Mouse (Mus musculus) erythroblast, adult 5-6 weeks (primary cell): Measurements from ENCODE around the gene Ano1. TPM values are rescaled to one million over a fixed set of nuclear protein-coding genes. Genes with fewer than 3 reads are reported as not detected.
A peak's percentile ranks its signal among the peaks of the same experiment; 100 is the strongest.

ENCODE experiments used
- ATAC-seq: replicated peaks from 2 replicates; pipeline ENCODE4 v1.8.0; 2016; ENCODE audit warnings: moderate number of reproducible peaks, mild to moderate bottlenecking, moderate TSS enrichment, inconsistent platforms; ENCODE audit not compliant: poor library complexity, low FRiP score, severe bottlenecking
- total RNA-seq, 2 experiments: library from RNA; stranded (forward) in 1 of 2; stranded (reverse) in 1 of 2; fragments of 150-400 nt in 1 of 2; fragments of 200-764, 138-1000 nt in 1 of 2; gene quantifications; 2 replicates each; pipeline versions ENCODE4 v1.2.3 to v1.2.4; 2015 to 2017; ENCODE audit warnings: low replicate concordance in 2 of 2

The Ano1 gene
- total RNA-seq, 2 experiments from 2014 or later: not detected

- no peak for ATAC-seq
Measured at GRCm38 (mm10) chr7:144607862-144608261, 143.9 kb downstream of the Ano1 start.

GRCm38 (mm10) chr7:144604735-144605134 lies 147.0 kb downstream of the Ano1 start:
- no peak for ATAC-seq

GRCm38 (mm10) chr7:144604291-144604690 lies 147.5 kb downstream of the Ano1 start:
- ATAC-seq: no peak

- no peak for ATAC-seq
Measured at GRCm38 (mm10) chr7:144600333-144600900, 151.4 kb downstream of the Ano1 start.

- ATAC-seq: no peak
Measured at GRCm38 (mm10) chr7:144589508-144589907, 162.3 kb downstream of the Ano1 start.

GRCm38 (mm10) chr7:144587291-144587690 lies 164.5 kb downstream of the Ano1 start:
- ATAC-seq: no peak

GRCm38 (mm10) chr7:144585648-144586047 lies 166.1 kb downstream of the Ano1 start:
- no peak for ATAC-seq

- ATAC-seq: no peak
Measured at GRCm38 (mm10) chr7:144583619-144584018, 168.2 kb downstream of the Ano1 start.

- ATAC-seq: peak; percentile 72
Measured at GRCm38 (mm10) chr7:144582284-144582980, 169.3 kb downstream of the Ano1 start, which contains the start of gene Fadd. Gene Fadd, minus strand, starts transcription at chr7:144582463.

- peak; percentile 69 for ATAC-seq
Measured at GRCm38 (mm10) chr7:144581559-144582283, 170.1 kb downstream of the Ano1 start.

GRCm38 (mm10) chr7:144577876-144578275 lies 173.9 kb downstream of the Ano1 start:
- ATAC-seq: no peak

GRCm38 (mm10) chr7:144572234-144572633 lies 179.5 kb downstream of the Ano1 start:
- ATAC-seq: no peak

GRCm38 (mm10) chr7:144571598-144571997 lies 180.2 kb downstream of the Ano1 start:
- no peak for ATAC-seq

- ATAC-seq: no peak
Measured at GRCm38 (mm10) chr7:144569428-144569827, 182.3 kb downstream of the Ano1 start.

- no peak for ATAC-seq
Measured at GRCm38 (mm10) chr7:144568091-144568490, 183.7 kb downstream of the Ano1 start.

GRCm38 (mm10) chr7:144566921-144567682 lies 184.7 kb downstream of the Ano1 start:
- ATAC-seq: no peak

GRCm38 (mm10) chr7:144563456-144564155 lies 188.2 kb downstream of the Ano1 start:
- no peak for ATAC-seq

GRCm38 (mm10) chr7:144562016-144562415 lies 189.8 kb downstream of the Ano1 start:
- ATAC-seq: no peak

- ATAC-seq: no peak
Measured at GRCm38 (mm10) chr7:144560594-144560993, 191.2 kb downstream of the Ano1 start.

GRCm38 (mm10) chr7:144558552-144558951 lies 193.2 kb downstream of the Ano1 start:
- no peak for ATAC-seq
